Mouse (Mus musculus) midbrain, embryonic 13.5 days (tissue): Measurements from ENCODE around the gene Neu1. TPM values are rescaled to one million over a fixed set of nuclear protein-coding genes. Genes with fewer than 3 reads are reported as not detected.
A peak's percentile ranks its signal among the peaks of the same experiment; 100 is the strongest.
"Not testable (repeated sequence)": the region's sequence is repeated elsewhere in the genome, so short reads cannot be mapped to it uniquely, and the experiment has no call there.

ENCODE experiments used
- ATAC-seq: fragments of 200-750 bp; cut with Nextera tagmentation; 2 replicates; pipeline ENCODE4 v1.8.0; 2017; ENCODE audit warnings: mild to moderate bottlenecking, moderate TSS enrichment, moderate library complexity
- H3K27ac ChIP-seq: fragments of 300-500 bp; sonication (generic); 2 replicates; pipeline ENCODE4 v1.5.1; 2015; ENCODE audit warnings: inconsistent platforms, mild to moderate bottlenecking, moderate library complexity
- H3K27me3 ChIP-seq: fragments of 300-500 bp; sonication (generic); 2 replicates; pipeline ENCODE4 v1.6.1; 2015; ENCODE audit warnings: mild to moderate bottlenecking, inconsistent platforms
- H3K36me3 ChIP-seq: fragments of 300-500 bp; sonication (generic); 2 replicates; pipeline ENCODE4 v1.6.1; 2015; ENCODE audit warnings: mild to moderate bottlenecking, inconsistent platforms
- H3K4me1 ChIP-seq: fragments of 300-500 bp; sonication (generic); replicated peaks from 2 replicates; pipeline ENCODE4 v1.6.1; 2015; ENCODE audit warnings: inconsistent platforms
- H3K4me2 ChIP-seq: fragments of 300-500 bp; sonication (generic); replicated peaks from 2 replicates; pipeline ENCODE4 v1.6.1; 2015; ENCODE audit warnings: moderate library complexity, mild to moderate bottlenecking, inconsistent platforms
- H3K4me3 ChIP-seq: fragments of 300-500 bp; sonication (generic); replicated peaks from 2 replicates; pipeline ENCODE4 v1.5.1; 2015; ENCODE audit warnings: mild to moderate bottlenecking, inconsistent platforms
- H3K9ac ChIP-seq: fragments of 300-500 bp; sonication (generic); replicated peaks from 2 replicates; pipeline ENCODE4 v1.6.1; 2015; ENCODE audit warnings: mild to moderate bottlenecking, inconsistent platforms
- H3K9me3 ChIP-seq: fragments of 300-500 bp; sonication (generic); 2 replicates; pipeline ENCODE4 v1.6.1; 2016; ENCODE audit warnings: mild to moderate bottlenecking, inconsistent platforms
- WGBS: fragments of 180-500 bp; shearing (Covaris S2); methylation state at CpG from one replicate; pipeline ENCODE4 v1.1.7; 2015; 5-methylcytosine and 5-hydroxymethylcytosine counted together
- polyA plus RNA-seq: library from polyadenylated mRNA; unstranded; fragments of >200 nt; fragmentation: Nextera tagmentation; extraction: Ambion mirVana; gene quantifications from 2 replicates; pipeline ENCODE4 v1.2.1, GENCODE M21; 2015

Gene Neu1
- polyA plus RNA-seq, 1 experiment from 2014 or later, result 25.9 TPM

DNA sequence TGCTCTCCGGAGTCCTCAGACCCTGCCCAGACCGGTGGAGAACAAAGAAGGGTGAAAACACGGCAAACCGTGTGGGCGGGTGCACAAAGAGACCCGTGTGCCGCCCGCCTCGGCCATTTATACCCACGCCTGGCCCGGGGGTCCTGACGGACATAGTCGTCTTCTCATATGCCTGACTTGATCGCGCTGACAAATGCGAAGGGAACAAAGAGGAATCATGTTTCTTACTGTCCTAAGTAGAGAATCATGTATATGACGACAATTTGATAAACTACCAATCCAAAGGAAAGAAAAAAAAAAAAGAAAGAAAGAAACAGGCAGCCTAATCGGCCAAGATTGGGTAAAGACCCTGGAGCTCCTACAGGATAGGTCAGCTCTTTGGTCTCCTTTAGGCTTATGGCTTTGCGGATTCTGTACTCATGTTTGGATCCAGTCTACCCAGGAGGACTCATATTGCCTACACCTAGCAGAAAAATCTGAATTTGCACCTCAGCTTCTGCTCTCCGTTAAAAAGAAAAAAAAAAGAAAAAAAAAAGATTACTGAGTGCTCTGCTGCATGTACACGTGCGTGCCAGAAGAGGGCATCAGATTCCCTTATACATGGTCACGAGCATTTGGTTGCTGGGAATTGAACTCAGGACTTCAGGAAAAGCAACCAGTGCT lies 21.5 kb downstream of the Neu1 start:
- under 1% methylated on average over 23 of the region's 23 CpGs for WGBS
- Histone ChIP-seq H3K4me1 (peaks cover 18% of the 10 kb centered on the region), H3K36me3 (peaks cover 17% of the 10 kb centered on the region), H3K4me2 (peak overlapping the region; percentile 97), H3K27me3 (peaks cover 22% of the 10 kb centered on the region), H3K27ac (peak overlapping the region; percentile 92), H3K9ac (peak overlapping the region; percentile 97), H3K9me3 (no peaks in the 10 kb centered on the region), H3K4me3 (peak overlapping the region; percentile 75)
- ATAC-seq, result peak; percentile 83

DNA sequence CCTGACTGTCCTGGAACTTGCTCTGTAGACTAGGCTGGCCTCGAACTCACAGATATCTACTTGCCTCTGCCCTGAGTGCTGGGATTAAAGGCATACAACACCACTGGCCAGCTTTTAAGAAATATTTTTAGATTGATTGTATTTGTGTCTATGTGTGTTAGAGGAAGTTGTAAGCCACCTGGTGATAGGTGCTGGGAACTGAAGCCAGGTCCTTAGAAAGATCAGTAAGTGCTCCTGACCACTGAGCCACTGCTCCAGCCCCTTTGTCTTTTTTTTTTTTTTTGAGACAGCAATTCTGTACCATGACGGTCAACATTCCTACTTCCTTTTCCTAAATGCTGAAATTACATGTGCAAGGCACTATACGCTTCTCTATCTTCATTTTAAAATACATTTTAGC lies 22.2 kb downstream of the Neu1 start:
- no peaks in the 10 kb centered on the region for H3K9me3 ChIP-seq
- peaks cover 22% of the 10 kb centered on the region for H3K27me3 ChIP-seq
- H3K4me2 ChIP-seq, result peak overlapping the region; percentile 97; the same call in 1 of the 2 replicates
- H3K4me3 ChIP-seq, result no peak overlapping the region
- H3K4me1 ChIP-seq, result peaks cover 18% of the 10 kb centered on the region
- WGBS, result 90% methylated on average over 3 of the region's 3 CpGs
- H3K9ac ChIP-seq, result no peak overlapping the region
- no peak overlapping the region for H3K27ac ChIP-seq
- ATAC-seq, result no peak
- peaks cover 17% of the 10 kb centered on the region for H3K36me3 ChIP-seq

- Histone ChIP-seq H3K4me3 (no peak overlapping the region), H3K4me1 (peaks cover 18% of the 10 kb centered on the region), H3K9me3 (no peaks in the 10 kb centered on the region), H3K27me3 (peaks cover 22% of the 10 kb centered on the region), H3K4me2 (no peak overlapping the region), H3K36me3 (peaks cover 17% of the 10 kb centered on the region), H3K9ac (no peak overlapping the region), H3K27ac (no peak overlapping the region)
- 92% methylated on average over 4 of the region's 4 CpGs for WGBS
- no peak for ATAC-seq
Observed at GRCm38 (mm10) chr17:34953904-34954303, 22.9 kb downstream of the Neu1 start.

DNA sequence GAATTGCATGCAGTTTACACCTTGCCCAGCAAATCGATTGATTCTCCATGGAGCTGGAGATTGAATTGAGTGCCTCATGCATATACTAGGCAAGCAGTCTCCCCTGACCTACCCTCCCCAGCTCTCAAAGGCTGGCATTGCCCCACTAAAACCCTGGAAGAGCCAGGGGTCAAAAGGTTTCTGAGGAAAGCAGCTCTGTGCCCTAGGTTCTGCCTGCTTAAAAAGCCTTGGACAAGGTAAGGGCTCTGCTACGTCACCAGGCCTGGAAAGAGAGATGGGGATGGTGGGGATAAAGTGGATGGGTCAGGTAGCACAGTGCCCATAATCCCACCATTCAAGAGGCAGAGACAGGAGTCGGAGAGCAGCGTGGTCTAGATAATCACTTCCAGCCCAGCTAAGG lies 23.8 kb downstream of the Neu1 start:
- Histone ChIP-seq H3K4me1 (peaks cover 21% of the 10 kb centered on the region), H3K36me3 (peaks cover 11% of the 10 kb centered on the region), H3K27ac (no peak overlapping the region), H3K9me3 (no peaks in the 10 kb centered on the region), H3K27me3 (peaks cover 25% of the 10 kb centered on the region), H3K4me2 (no peak overlapping the region), H3K4me3 (no peak overlapping the region), H3K9ac (no peak overlapping the region; the same call in 1 of the 2 replicates)
- WGBS, result 82% methylated on average over 4 of the region's 4 CpGs
- no peak for ATAC-seq

DNA sequence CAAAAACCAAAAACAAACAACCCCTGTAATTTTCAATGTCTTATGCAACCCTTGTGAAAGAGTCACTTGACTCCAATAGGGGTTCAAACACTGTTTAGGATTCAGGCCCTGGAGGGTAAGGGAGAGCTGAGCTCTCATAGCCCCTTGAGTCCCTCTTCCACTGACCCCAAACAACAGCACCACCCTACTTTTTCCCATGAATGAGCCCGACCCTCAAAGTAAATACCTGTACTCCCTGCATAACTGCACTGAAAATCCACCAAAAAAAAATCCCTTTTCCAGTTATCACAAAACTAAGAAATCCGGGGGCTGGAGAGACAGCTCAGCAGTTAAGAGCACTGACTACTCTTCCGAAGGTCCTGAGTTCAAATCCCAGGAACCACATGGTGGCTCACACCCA lies 24.8 kb downstream of the Neu1 start:
- 81% methylated on average over 3 of the region's 3 CpGs for WGBS
- Histone ChIP-seq H3K4me2 (no peak overlapping the region), H3K27me3 (peaks cover 34% of the 10 kb centered on the region), H3K36me3 (peaks cover under 1% of the 10 kb centered on the region; the same call in 1 of the 2 replicates), H3K4me1 (peaks cover 16% of the 10 kb centered on the region), H3K27ac (no peak overlapping the region), H3K9me3 (no peaks in the 10 kb centered on the region), H3K4me3 (no peak overlapping the region), H3K9ac (no peak overlapping the region)
- no peak for ATAC-seq

GRCm38 (mm10) chr17:34956340-34956739 lies 25.3 kb downstream of the Neu1 start:
- Histone ChIP-seq H3K4me2 (no peak overlapping the region), H3K9me3 (no peaks in the 10 kb centered on the region), H3K9ac (no peak overlapping the region), H3K36me3 (no peaks in the 10 kb centered on the region), H3K4me3 (no peak overlapping the region), H3K27ac (no peak overlapping the region), H3K27me3 (peaks cover 39% of the 10 kb centered on the region), H3K4me1 (peaks cover 12% of the 10 kb centered on the region; the same call in 1 of the 2 replicates)
- WGBS, result 37% methylated on average over 1 of the region's 1 CpGs
- ATAC-seq, result no peak

DNA sequence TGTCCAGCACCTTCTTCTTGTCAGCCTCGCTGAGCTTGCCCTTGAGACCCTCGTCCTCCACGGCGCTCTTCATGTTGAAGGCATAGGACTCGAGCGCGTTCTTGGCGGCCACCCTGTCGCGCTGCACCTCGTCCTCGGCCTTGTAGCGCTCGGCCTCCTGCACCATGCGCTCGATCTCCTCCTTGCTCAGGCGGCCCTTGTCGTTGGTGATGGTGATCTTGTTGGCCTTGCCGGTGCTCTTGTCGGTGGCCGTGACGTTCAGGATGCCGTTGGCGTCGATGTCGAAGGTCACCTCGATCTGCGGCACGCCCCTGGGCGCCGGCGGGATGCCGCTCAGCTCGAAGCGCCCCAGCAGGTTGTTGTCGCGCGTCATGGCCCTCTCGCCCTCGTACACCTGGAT lies 26.2 kb downstream of the Neu1 start:
- H3K9ac ChIP-seq, ATAC-seq, H3K36me3 ChIP-seq, H3K4me3 ChIP-seq, H3K27ac ChIP-seq, H3K9me3 ChIP-seq, H3K4me2 ChIP-seq: not testable (repeated sequence)
- peaks cover 12% of the 10 kb centered on the region; the same call in 1 of the 2 replicates for H3K4me1 ChIP-seq
- 26% methylated on average over 35 of the region's 40 CpGs for WGBS
- H3K27me3 ChIP-seq, result peaks cover 47% of the 10 kb centered on the region

- H3K4me1 ChIP-seq, result peaks cover 12% of the 10 kb centered on the region; the same call in 1 of the 2 replicates
- H3K9me3 ChIP-seq, H3K4me3 ChIP-seq, H3K4me2 ChIP-seq, H3K36me3 ChIP-seq, H3K27ac ChIP-seq, H3K9ac ChIP-seq, ATAC-seq: not testable (repeated sequence)
- 33% methylated on average over 31 of the region's 40 CpGs for WGBS
- peaks cover 51% of the 10 kb centered on the region for H3K27me3 ChIP-seq
Observed at GRCm38 (mm10) chr17:34957966-34958365, 26.9 kb downstream of the Neu1 start.

DNA sequence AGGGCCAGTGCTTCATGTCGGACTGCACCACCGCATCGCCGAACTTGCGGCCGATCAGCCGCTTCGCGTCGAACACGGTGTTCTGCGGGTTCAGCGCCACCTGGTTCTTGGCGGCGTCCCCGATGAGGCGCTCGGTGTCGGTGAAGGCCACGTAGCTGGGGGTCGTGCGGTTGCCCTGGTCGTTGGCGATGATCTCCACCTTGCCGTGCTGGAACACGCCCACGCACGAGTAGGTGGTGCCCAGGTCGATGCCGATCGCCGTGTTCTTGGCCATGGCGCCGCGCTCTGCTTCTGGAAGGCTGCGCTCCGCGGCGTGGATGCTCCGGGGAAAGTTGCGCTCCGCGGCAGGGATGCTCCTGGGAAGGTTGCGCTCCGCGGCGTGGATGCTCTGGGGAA lies 27.7 kb downstream of the Neu1 start:
- peaks cover 55% of the 10 kb centered on the region for H3K27me3 ChIP-seq
- H3K36me3 ChIP-seq, H3K27ac ChIP-seq, H3K9me3 ChIP-seq, H3K9ac ChIP-seq: not testable (repeated sequence)
- H3K4me3 ChIP-seq, result peak overlapping the region; percentile 40
- H3K4me2 ChIP-seq, result peak overlapping the region; percentile 64
- peak; percentile 55; the same call in 1 of the 2 replicates for ATAC-seq
- 1% methylated on average over 32 of the region's 47 CpGs for WGBS
- H3K4me1 ChIP-seq, result peaks cover 12% of the 10 kb centered on the region; the same call in 1 of the 2 replicates

DNA sequence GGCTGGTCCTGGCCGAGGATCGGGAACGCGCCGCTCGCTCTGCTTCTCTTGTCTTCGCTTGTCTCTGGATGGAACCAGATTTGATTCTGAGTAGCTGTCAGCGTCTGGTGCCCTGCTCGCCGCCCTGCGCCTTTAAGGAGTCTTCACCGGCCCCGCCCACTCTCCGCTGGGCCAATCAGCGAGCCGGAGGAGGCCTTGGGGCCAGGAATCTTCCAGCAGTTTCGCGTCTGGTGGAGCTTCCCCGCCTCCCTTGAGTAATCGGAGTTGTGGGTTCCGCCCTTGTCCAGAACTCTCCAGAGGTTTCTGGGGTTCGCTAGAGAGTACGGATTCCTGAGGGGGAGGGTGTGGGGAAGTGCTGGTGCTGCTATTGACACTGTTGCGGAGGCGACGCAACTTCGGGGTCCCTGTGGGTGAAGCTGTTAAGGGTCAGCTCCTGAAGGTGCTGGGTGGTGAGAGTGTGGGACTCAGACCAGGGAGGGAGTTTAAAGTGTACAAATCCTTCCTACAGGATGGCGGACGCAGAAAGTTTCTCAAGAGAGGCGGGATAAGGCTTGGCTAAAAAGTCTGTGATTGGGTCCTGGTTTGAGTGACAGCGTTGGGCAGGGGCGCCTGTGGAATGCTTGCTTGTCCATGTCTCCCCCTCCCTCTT lies 28.2 kb downstream of the Neu1 start, which contains the start of gene Hspa1b:
Hspa1b (minus strand) TSS at position 109 of the 649 bp plus-strand sequence.
- Histone ChIP-seq H3K9ac (peak within 1 kb of the TSS; percentile 40), H3K4me1 (peaks cover 12% of the 10 kb centered on the region; the same call in 1 of the 2 replicates), H3K4me2 (peak within 1 kb of the TSS; percentile 64), H3K4me3 (peak within 1 kb of the TSS; percentile 40), H3K27me3 (peaks cover 55% of the 10 kb centered on the region)
- ATAC-seq, result peak; percentile 95
- 0% methylated on average over 27 of the region's 32 CpGs for WGBS
- not testable (repeated sequence) for H3K36me3 ChIP-seq, H3K9me3 ChIP-seq, H3K27ac ChIP-seq

DNA sequence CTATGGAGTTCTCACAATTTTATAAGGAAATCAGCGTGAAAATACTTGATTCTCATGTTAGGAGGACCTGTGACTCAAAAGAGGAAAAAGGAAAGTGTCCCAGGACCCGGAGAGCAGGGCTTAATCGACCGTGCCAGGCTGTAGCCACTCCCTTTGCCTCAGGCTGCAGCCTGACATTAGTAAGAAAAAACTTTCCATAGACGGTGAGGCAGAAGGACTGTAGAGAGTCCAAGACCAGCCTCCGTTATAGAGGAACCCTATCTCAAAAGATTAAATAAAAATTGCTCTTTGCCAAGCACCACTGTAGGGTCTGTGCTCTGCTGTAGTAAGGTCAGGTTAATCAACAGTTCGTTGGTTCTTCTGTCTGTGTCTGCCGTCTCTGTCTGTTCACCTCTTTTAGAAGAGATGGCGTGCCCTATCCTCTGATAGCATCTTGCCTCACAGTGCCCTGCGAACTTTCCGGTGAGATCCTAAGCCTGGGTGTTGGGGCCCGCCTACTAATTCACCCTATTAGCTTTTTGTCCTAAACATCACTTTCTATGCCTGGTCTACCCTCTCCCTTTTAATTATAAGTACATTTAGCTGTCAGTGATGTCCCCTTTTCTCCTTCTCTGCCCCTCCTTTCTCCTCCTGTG lies 28.9 kb downstream of the Neu1 start:
- peaks cover 54% of the 10 kb centered on the region for H3K27me3 ChIP-seq
- H3K9ac ChIP-seq, result no peak overlapping the region; the same call in 1 of the 2 replicates
- WGBS, result 15% methylated on average over 12 of the region's 12 CpGs
- H3K4me1 ChIP-seq, result peaks cover 12% of the 10 kb centered on the region; the same call in 1 of the 2 replicates
- no peak for ATAC-seq
- H3K9me3 ChIP-seq, result no peaks in the 10 kb centered on the region
- H3K27ac ChIP-seq, result no peak overlapping the region
- peak overlapping the region; percentile 64 for H3K4me2 ChIP-seq
- no peaks in the 10 kb centered on the region for H3K36me3 ChIP-seq
- H3K4me3 ChIP-seq, result peak overlapping the region; percentile 40
